Comparison of ENCODE assay signal across 8 mouse cellular contexts in the genomic region with DNA sequence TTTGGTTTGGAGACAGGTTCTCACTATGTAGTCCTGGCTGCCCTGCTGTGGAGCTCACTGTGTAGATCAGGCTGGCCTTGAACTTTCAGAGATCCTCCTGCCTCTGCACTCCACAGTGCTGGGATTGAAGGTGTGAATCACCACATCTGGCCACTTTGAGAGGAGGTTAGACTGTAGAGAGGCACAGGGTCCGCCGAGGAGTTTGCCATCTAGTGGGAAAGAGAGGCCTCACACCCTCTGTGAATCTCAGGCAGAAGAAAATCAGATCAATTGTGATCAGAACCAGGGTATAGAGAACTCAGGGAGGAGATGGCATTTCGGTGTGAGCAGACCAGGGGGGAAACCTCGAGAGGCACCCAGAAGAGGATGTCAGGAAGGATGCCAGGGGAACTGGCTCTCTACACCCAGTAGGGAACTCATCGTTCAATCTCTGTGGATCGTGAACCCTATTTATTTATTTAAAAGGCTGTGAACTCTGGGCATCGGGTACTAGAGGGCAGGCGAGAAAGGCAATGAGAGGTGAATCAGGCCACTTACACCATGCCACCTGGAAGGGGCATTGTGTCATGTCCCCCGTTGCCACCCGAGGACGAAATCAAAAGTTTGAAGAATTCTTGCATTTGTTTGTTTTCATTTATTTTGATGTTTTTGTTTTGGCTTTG. TPM values are rescaled to one million over a fixed set of nuclear protein-coding genes. Genes with fewer than 3 reads are reported as not detected.
DNase-seq lines count a peak whose midpoint lies in the region; ATAC-seq and TF ChIP-seq lines count a peak whose summit lies in the region.
"Had no signal": no experiment of that assay in that cellular context is flagged by ENCODE, and none has a peak within 500 bp of the region (broad histone marks: within the 10 kb centered on the region; RNA-seq: fewer than 3 reads in every experiment).

No protein-coding gene starts in this region.

- intact Hi-C loops in left cerebral cortex, adult 2 months (cut with DNase I) = no loop called here
- intact Hi-C loops in left cerebral cortex, postnatal 4 days (cut with DNase I) = no loop called here

- peak; percentile 57 for ATAC-seq in CD4-positive, CD25-positive, alpha-beta regulatory T cell, adult 4 months

- DNase-seq in left cerebral cortex, adult 2 months (ENCODE audit: extremely low spot score in 1 of 2, low spot score in 2 of 2) = no peak
- no peak for DNase-seq in left cerebral cortex, postnatal 4 days
- DNase-seq in MN1 (ENCODE audit: low spot score) = peak; percentile 49
- peak; percentile 42 to 45 for DNase-seq in kidney, postnatal 4 days
- DNase-seq in spleen, adult 18-20 months = no peak
- DNase-seq in cerebellum, adult 9-10 months = no peak

- H3K4me3 ChIP-seq in left cerebral cortex, adult 2 months = no peak overlapping the region
- H3K4me3 ChIP-seq: megakaryocyte, embryonic 14.5 days had no signal

- no peak overlapping the region for H3K27ac ChIP-seq in left cerebral cortex, adult 2 months

- peak; percentile 52 for TF ChIP-seq CTCF in left cerebral cortex, adult 2 months (IDR thresholded peaks at IDR 0.05)

RNA-seq across cellular contexts. Expression of a gene that starts 14.4 kb away (rescaled TPM):
- total RNA-seq in left cerebral cortex, adult 2 months (2021) = 1 to 10 TPM; 3.7 to 3.8 TPM
- 1 to 10 TPM; 1.6 to 2.4 TPM for total RNA-seq in left cerebral cortex, postnatal 4 days (2021)
- under 1 TPM in 1 of 2 experiments, not detected in 1; 0.13 TPM for polyA plus RNA-seq in CD4-positive, CD25-positive, alpha-beta regulatory T cell, adult 4 months (2017; shearing (Covaris generic))

RNA-seq across cellular contexts. Expression of a gene that starts 26.1 kb away (rescaled TPM):
- 10 to 100 TPM; 26.8 to 30.8 TPM for total RNA-seq in left cerebral cortex, adult 2 months (2021)
- total RNA-seq in left cerebral cortex, postnatal 4 days (2021) = 10 to 100 TPM; 46.1 TPM
- not detected for polyA plus RNA-seq in CD4-positive, CD25-positive, alpha-beta regulatory T cell, adult 4 months (2017; shearing (Covaris generic))

RNA-seq across cellular contexts. Expression of a gene that starts 39.4 kb away (rescaled TPM):
- total RNA-seq in left cerebral cortex, adult 2 months (2021) = 10 to 100 TPM; 53.4 to 57.3 TPM
- 10 to 100 TPM; 51.7 to 52.1 TPM for total RNA-seq in left cerebral cortex, postnatal 4 days (2021)
- polyA plus RNA-seq in CD4-positive, CD25-positive, alpha-beta regulatory T cell, adult 4 months (2017; shearing (Covaris generic)) = 100 to 1,000 TPM in 1 of 2 experiments, 10 to 100 TPM in 1; 60.8 to 103 TPM

RNA-seq across cellular contexts. Expression of a gene that starts 40.1 kb away (rescaled TPM):
- total RNA-seq in left cerebral cortex, adult 2 months (2021) = 10 to 100 TPM; 38.6 to 41.7 TPM
- 10 to 100 TPM; 27.4 to 30.1 TPM for total RNA-seq in left cerebral cortex, postnatal 4 days (2021)
- 10 to 100 TPM; 23.4 to 36.6 TPM for polyA plus RNA-seq in CD4-positive, CD25-positive, alpha-beta regulatory T cell, adult 4 months (2017; shearing (Covaris generic))

RNA-seq across cellular contexts. Expression of a gene that starts 45.3 kb away (rescaled TPM):
- 10 to 100 TPM; 26.1 to 27.0 TPM for total RNA-seq in left cerebral cortex, adult 2 months (2021)
- total RNA-seq in left cerebral cortex, postnatal 4 days (2021) = 10 to 100 TPM; 18.9 to 21.8 TPM
- 1 to 10 TPM; 4.8 to 5.3 TPM for polyA plus RNA-seq in CD4-positive, CD25-positive, alpha-beta regulatory T cell, adult 4 months (2017; shearing (Covaris generic))

Comparison
In these comparisons a context has a peak if more than half of its experiments do, and no peak if none do; other contexts are left out.
1. DNase-seq: peak in MN1 (single experiment) and kidney, postnatal 4 days (2 of 2); none in left cerebral cortex, adult 2 months (0 of 2), left cerebral cortex, postnatal 4 days (single experiment), spleen, adult 18-20 months (0 of 2) and cerebellum, adult 9-10 months (single experiment).